Mouse (Mus musculus) limb, embryonic 11.5 days (tissue): ENCODE measurements at regions not wholly inside any gene's neighbourhood (a gene's known extent, or its start where the extent isn't known, plus 50 kb on each side); places are given as distances from the start of the nearest gene placed in this dataset.

Experiments used
- ATAC-seq: fragments of 200-750 bp; cut with Nextera tagmentation; 2 replicates; pipeline ENCODE4 v1.8.0; 2017; ENCODE audit warnings: low read depth; ENCODE audit not compliant: insufficient number of reproducible peaks, low FRiP score, low TSS enrichment
- DNase-seq: peaks from one replicate; pipeline ENCODE4 v3.0.0-alpha.2; 2015; ENCODE audit warnings: low spot score
- H3K27ac ChIP-seq: fragments of 300-500 bp; sonication (generic); replicated peaks from 2 replicates; pipeline ENCODE4 v1.5.1; 2014; ENCODE audit warnings: low read depth, mild to moderate bottlenecking, low read length
- H3K27me3 ChIP-seq: fragments of 300-500 bp; sonication (generic); 2 replicates; pipeline ENCODE4 v1.6.1; 2014; ENCODE audit warnings: mild to moderate bottlenecking, low read length, mixed read lengths; ENCODE audit not compliant: control insufficient read depth, insufficient read depth
- H3K36me3 ChIP-seq: fragments of 300-500 bp; sonication (generic); 2 replicates; pipeline ENCODE4 v1.6.1; 2014; ENCODE audit warnings: mild to moderate bottlenecking, low read length, moderate library complexity, mixed read lengths; ENCODE audit not compliant: control insufficient read depth, insufficient read depth
- H3K4me1 ChIP-seq: fragments of 300-500 bp; sonication (generic); 2 replicates; pipeline ENCODE4 v1.6.1; 2014; ENCODE audit warnings: low read length, mixed read lengths; ENCODE audit not compliant: control insufficient read depth, insufficient read depth
- H3K4me2 ChIP-seq: fragments of 300-500 bp; sonication (generic); 2 replicates; pipeline ENCODE4 v1.6.1; 2014; ENCODE audit warnings: low read depth, mild to moderate bottlenecking, moderate library complexity; ENCODE audit not compliant: severe bottlenecking
- H3K4me3 ChIP-seq: fragments of 300-500 bp; sonication (generic); 2 replicates; pipeline ENCODE4 v1.5.1; 2014; ENCODE audit warnings: low read depth, low read length
- H3K9ac ChIP-seq: fragments of 300-500 bp; sonication (generic); 2 replicates; pipeline ENCODE4 v1.6.1; 2014; ENCODE audit warnings: mild to moderate bottlenecking, low read length
- H3K9me3 ChIP-seq: fragments of 300-500 bp; sonication (generic); 2 replicates; pipeline ENCODE4 v1.6.1; 2016; ENCODE audit warnings: low read length; ENCODE audit not compliant: control insufficient read depth
- WGBS: fragments of 180-500 bp; shearing (Covaris S2); extraction: QIAGEN DNeasy Blood & Tissue Kit; methylation state at CpG from one replicate; pipeline ENCODE4 v1.1.7; 2014; 5-methylcytosine and 5-hydroxymethylcytosine counted together

DNA sequence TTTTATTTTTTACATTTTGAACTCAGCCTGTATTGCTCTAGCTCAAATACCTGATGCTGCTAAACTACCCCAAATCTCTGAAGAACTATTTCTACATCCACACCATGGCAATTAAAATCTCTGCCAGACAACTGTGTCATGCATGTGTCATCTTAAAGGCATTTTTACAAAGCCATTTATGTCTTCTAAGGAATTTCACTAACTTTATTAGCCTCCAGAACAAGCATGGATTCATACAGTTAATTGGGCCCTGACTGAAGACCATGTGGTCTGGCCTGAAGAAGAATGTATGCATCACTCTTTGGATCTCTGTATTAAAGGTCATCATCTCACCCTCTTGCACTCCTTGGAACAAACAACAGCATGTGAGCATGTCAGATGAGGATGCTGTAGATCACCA, 593.5 kb downstream of the Efna5 start:
- Histone ChIP-seq H3K9ac (no peak overlapping the region), H3K27me3 (no peaks in the 10 kb centered on the region), H3K27ac (no peak overlapping the region), H3K9me3 (no peaks in the 10 kb centered on the region), H3K4me1 (no peaks in the 10 kb centered on the region), H3K4me3 (no peak overlapping the region), H3K36me3 (no peaks in the 10 kb centered on the region), H3K4me2 (no peak overlapping the region)
- DNase-seq (no peak), ATAC-seq (no peak)

DNA sequence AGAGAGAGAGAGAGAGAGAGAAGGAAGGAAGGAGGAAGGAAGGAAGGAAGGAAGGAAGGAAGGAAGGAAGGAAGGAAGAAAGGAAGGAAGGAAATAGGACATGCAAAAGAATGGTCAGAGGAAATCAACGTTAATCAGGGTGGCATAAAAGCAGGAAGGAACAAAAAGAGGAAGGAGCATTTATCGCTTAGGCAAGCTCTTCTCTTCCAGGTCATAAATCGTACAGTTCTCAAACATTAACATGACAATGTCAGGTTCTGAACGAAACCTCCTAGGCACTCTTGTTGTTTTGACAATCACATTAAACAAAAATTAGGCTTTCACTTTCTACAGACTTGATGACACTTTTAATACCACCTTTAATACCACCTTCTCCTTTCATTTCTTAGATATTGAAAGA, 594.0 kb downstream of the Efna5 start:
- Histone ChIP-seq H3K27ac (no peak overlapping the region), H3K4me3 (no peak overlapping the region), H3K9me3 (no peaks in the 10 kb centered on the region), H3K9ac (no peak overlapping the region), H3K36me3 (no peaks in the 10 kb centered on the region), H3K27me3 (no peaks in the 10 kb centered on the region), H3K4me1 (no peaks in the 10 kb centered on the region), H3K4me2 (no peak overlapping the region)
- ATAC-seq (no peak), DNase-seq (no peak)
- WGBS, result 77% methylated on average over 4 of the region's 4 CpGs

DNA sequence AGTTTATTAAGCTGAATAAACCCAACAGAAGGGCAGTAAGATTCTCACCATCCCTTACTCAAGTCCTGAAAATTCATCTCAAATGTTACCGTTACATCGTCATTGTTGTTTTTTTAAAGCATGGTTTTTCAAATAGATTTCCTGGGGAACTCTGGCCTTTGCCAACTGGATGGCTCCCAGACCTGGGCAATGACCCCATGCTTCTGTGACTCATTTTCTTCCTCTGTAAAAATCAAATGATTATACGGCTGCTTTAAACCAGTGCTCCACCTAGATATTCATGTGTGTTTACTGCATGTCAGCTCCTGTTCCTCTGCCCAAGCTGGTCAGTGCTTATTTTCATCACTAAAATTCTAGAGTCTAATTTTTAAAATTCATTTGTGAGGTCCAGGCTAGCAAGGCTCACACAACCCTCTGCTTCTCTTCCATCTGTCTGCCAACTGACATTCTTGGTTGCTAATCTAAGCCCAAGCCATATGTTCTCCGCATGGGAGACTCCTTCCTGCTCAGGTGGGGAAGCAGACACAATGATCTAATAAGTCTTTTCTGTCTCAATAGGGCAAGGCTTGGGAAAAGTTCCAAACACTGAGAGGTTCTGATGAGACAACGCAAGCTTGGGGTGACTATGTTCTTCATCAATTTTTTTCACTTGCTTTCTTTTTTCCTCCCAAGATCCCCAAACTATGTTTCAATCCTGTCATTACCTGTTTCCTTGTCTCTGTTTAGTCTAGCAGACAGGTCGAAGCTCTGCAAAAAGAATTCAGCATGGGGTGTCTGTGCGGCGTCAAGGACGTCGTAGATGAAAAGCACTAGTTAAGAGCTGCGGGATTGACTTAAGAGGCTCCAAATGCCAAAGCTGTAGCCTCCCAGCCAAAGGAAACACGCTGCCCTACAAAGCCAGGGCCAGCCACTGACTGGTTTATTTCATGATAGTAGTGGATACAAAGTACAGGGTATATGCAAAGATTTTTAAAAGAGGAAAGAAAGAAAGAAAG, 594.7 kb downstream of the Efna5 start:
- Histone ChIP-seq H3K4me3 (no peak overlapping the region), H3K36me3 (no peaks in the 10 kb centered on the region), H3K9ac (no peak overlapping the region), H3K9me3 (no peaks in the 10 kb centered on the region), H3K4me1 (no peaks in the 10 kb centered on the region), H3K27me3 (no peaks in the 10 kb centered on the region), H3K4me2 (no peak overlapping the region), H3K27ac (no peak overlapping the region)
- WGBS, result 65% methylated on average over 12 of the region's 12 CpGs
- DNase-seq (no peak), ATAC-seq (no peak)

DNA sequence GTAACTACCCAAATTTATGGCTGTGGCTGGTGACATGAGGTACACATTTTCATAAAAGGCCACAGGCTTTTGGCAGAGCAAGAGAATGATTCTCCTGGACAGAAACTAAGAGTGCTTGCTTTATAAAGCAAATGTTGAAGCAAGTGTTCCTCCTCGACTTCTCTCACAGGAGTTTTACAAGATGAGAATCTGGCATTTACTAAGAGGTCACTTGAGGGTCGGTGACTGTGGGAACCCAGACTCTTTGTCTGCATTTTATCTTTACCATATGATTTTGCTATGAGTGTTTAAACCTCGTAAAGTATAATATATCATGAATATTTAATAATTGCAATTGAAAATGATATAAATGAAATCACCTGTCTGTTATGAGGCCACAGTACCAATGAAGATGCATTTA, 600.9 kb downstream of the Efna5 start:
- no peaks in the 10 kb centered on the region for H3K27me3 ChIP-seq
- DNase-seq (no peak), ATAC-seq (no peak)
- no peaks in the 10 kb centered on the region for H3K4me1 ChIP-seq
- no peak overlapping the region for H3K4me2 ChIP-seq
- H3K9ac ChIP-seq, result no peak overlapping the region
- H3K4me3 ChIP-seq, result no peak overlapping the region
- 34% methylated on average over 3 of the region's 3 CpGs for WGBS
- H3K36me3 ChIP-seq, result no peaks in the 10 kb centered on the region
- H3K27ac ChIP-seq, result no peak overlapping the region
- no peaks in the 10 kb centered on the region for H3K9me3 ChIP-seq

DNA sequence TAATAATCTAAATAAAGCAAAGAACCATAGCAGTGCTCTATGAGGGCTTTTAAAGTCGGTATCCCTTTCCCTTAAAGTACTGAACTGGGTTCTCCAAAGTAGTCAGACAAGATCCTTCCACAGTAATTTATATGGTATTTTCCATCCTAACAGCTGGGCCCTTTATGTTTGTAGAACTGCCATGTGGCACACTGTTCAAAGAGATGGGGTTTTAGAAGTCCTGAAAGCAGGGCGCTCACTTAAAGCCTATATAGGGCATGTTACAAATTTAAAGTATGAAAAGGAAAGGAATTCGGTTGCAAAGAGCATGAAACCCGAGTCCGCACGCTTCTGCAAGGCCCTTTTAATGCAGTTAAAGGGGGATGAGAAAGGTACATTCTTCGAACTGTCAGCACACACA, 609.7 kb downstream of the Efna5 start:
- H3K9me3 ChIP-seq, result no peaks in the 10 kb centered on the region
- H3K4me1 ChIP-seq, result no peaks in the 10 kb centered on the region
- no peak; the same call in 1 of the 2 replicates for ATAC-seq
- no peak overlapping the region for H3K4me2 ChIP-seq
- no peaks in the 10 kb centered on the region for H3K36me3 ChIP-seq
- DNase-seq, result no peak
- no peak overlapping the region for H3K27ac ChIP-seq
- H3K4me3 ChIP-seq, result no peak overlapping the region
- H3K27me3 ChIP-seq, result no peaks in the 10 kb centered on the region
- H3K9ac ChIP-seq, result no peak overlapping the region
- 77% methylated on average over 7 of the region's 7 CpGs for WGBS

DNA sequence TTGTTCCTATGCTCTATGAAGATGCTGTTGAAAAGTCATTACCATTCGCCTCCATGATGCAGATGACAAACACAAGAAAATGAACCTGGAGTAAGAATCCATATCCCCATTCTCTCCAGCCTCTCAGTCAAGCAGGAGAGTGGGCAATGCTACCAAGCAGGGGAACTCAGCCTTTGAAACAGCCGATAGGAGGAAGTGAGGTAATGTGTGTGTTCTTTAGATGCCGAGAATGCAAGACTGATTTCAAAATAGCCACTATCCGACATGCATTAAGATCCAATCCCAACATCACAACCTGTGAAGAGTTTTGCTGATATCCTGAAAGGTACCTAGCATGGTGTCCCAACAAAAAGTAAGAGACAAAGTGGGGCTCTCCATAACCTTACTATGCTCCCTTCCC, 611.8 kb downstream of the Efna5 start:
- no peaks in the 10 kb centered on the region for H3K4me1 ChIP-seq
- H3K9ac ChIP-seq, result no peak overlapping the region
- H3K9me3 ChIP-seq, result no peaks in the 10 kb centered on the region
- no peak overlapping the region for H3K4me2 ChIP-seq
- WGBS, result 86% methylated on average over 4 of the region's 4 CpGs
- H3K36me3 ChIP-seq, result no peaks in the 10 kb centered on the region
- H3K27ac ChIP-seq, result no peak overlapping the region
- ATAC-seq, result no peak
- DNase-seq, result no peak
- H3K4me3 ChIP-seq, result no peak overlapping the region
- H3K27me3 ChIP-seq, result no peaks in the 10 kb centered on the region

DNA sequence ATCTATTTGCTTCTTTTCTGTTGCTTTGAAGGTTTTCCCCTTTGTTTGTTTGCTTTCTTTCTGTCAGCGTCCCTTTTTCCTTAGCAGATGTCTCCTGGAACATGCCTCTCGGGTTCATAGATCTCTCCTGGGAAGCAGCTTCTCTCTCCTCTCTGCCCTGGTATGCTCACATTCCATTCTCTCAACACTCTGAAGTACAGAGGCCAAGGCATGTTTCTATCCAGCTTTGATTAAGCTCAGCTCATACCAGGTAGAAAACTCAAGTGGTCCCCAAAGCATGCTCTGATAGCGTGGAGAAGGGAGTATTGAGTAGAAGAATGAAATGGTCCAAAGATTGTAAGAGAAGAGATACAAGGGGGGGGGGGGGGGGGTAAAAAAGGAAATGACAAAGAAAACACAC, 627.7 kb downstream of the Efna5 start:
- WGBS, result 63% methylated on average over 3 of the region's 3 CpGs
- DNase-seq (no peak), ATAC-seq (no peak)
- Histone ChIP-seq H3K4me1 (no peaks in the 10 kb centered on the region), H3K36me3 (no peaks in the 10 kb centered on the region), H3K4me2 (no peak overlapping the region), H3K27me3 (no peaks in the 10 kb centered on the region), H3K9me3 (no peaks in the 10 kb centered on the region), H3K4me3 (no peak overlapping the region), H3K27ac (no peak overlapping the region), H3K9ac (no peak overlapping the region)

DNA sequence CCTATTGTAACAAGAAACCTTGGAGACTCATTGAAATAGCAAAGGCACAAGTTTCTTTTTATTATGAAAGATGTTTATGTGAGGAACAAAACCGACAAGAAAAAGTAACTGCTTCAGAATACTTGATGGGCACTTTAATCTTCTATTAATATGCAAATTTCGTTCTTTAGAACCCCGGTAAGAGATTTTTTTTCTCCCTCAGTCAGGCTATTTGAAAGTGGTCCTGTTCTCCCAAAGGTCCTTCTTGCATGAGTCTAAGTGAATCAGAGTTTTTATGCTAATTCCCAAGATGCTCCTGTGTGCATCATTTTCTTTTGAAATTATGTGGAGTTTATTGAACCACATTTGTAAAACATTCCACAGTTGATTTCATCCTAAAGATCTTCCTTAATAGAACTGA, 633.1 kb downstream of the Efna5 start:
- no peak overlapping the region for H3K4me2 ChIP-seq
- H3K9me3 ChIP-seq, result no peaks in the 10 kb centered on the region
- H3K36me3 ChIP-seq, result no peaks in the 10 kb centered on the region
- H3K27ac ChIP-seq, result no peak overlapping the region
- H3K4me3 ChIP-seq, result no peak overlapping the region
- 34% methylated on average over 3 of the region's 3 CpGs for WGBS
- no peaks in the 10 kb centered on the region for H3K4me1 ChIP-seq
- no peak overlapping the region for H3K9ac ChIP-seq
- H3K27me3 ChIP-seq, result no peaks in the 10 kb centered on the region
- DNase-seq, result no peak
- ATAC-seq, result no peak

DNA sequence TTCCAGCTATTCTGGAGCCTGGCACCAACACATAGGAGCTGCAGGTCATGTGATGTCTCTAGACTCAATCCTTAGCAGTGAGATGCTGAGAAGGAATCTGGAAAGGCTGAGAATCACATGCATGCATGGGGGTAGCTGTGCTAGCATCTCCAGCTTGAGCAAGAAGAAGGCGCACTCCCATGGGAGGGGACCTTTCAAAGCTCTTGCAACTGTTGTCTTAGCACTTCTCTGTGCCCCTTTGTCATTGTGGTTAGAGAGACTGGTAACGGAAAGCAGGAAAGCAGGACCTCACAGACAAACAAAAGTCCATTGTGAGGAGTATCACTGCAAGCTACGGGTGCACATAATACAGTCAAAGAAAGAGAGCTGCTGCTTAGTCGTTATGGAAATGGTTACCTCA, 634.5 kb downstream of the Efna5 start:
- no peak for DNase-seq
- Histone ChIP-seq H3K4me2 (no peak overlapping the region), H3K36me3 (no peaks in the 10 kb centered on the region), H3K27me3 (no peaks in the 10 kb centered on the region), H3K9me3 (no peaks in the 10 kb centered on the region), H3K9ac (no peak overlapping the region), H3K4me3 (no peak overlapping the region), H3K4me1 (no peaks in the 10 kb centered on the region), H3K27ac (no peak overlapping the region)
- no peak for ATAC-seq
- 67% methylated on average over 4 of the region's 4 CpGs for WGBS
